Mouse (Mus musculus) heart, embryonic 15.5 days (tissue): Measurements from ENCODE around the gene Tssk4. TPM values are rescaled to one million over a fixed set of nuclear protein-coding genes. Genes with fewer than 3 reads are reported as not detected.

ENCODE experiments used
- ATAC-seq: fragments of 200-750 bp; cut with Nextera tagmentation; replicated peaks from 2 replicates; pipeline ENCODE4 v1.8.0; 2017; ENCODE audit warnings: low read depth, moderate TSS enrichment; ENCODE audit not compliant: insufficient number of reproducible peaks, insufficient read depth, low FRiP score
- H3K27ac ChIP-seq: fragments of 300-500 bp; sonication (generic); 2 replicates; pipeline ENCODE4 v1.5.1; 2015; ENCODE audit warnings: mild to moderate bottlenecking, inconsistent platforms
- H3K27me3 ChIP-seq: fragments of 300-500 bp; sonication (generic); 2 replicates; pipeline ENCODE4 v1.6.1; 2015; ENCODE audit warnings: inconsistent platforms
- H3K36me3 ChIP-seq: fragments of 300-500 bp; sonication (generic); 2 replicates; pipeline ENCODE4 v1.6.1; 2015; ENCODE audit warnings: mild to moderate bottlenecking, inconsistent platforms
- H3K4me1 ChIP-seq: fragments of 300-500 bp; sonication (generic); replicated peaks from 2 replicates; pipeline ENCODE4 v1.6.1; 2015; ENCODE audit warnings: inconsistent platforms
- H3K4me2 ChIP-seq: fragments of 300-500 bp; sonication (generic); 2 replicates; pipeline ENCODE4 v1.6.1; 2015; ENCODE audit warnings: inconsistent platforms, mild to moderate bottlenecking, moderate library complexity
- H3K4me3 ChIP-seq: fragments of 300-500 bp; sonication (generic); 2 replicates; pipeline ENCODE4 v1.5.1; 2015; ENCODE audit warnings: mild to moderate bottlenecking, inconsistent platforms
- H3K9ac ChIP-seq: fragments of 300-500 bp; sonication (generic); 2 replicates; pipeline ENCODE4 v1.6.1; 2015; ENCODE audit warnings: mild to moderate bottlenecking, inconsistent platforms
- H3K9me3 ChIP-seq: fragments of 300-500 bp; sonication (generic); replicated peaks from 2 replicates; pipeline ENCODE4 v1.6.1; 2016; ENCODE audit warnings: inconsistent platforms
- WGBS: fragments of 180-500 bp; shearing (Covaris S2); methylation state at CpG from one replicate; pipeline ENCODE4 v1.1.7; 2015; ENCODE audit warnings: mixed read lengths; 5-methylcytosine and 5-hydroxymethylcytosine counted together
- polyA plus RNA-seq: library from polyadenylated mRNA; unstranded; fragments of >200 nt; fragmentation: Nextera tagmentation; extraction: Ambion mirVana; gene quantifications from 2 replicates; pipeline ENCODE4 v1.2.1, GENCODE M21; 2015

Tssk4 gene
- polyA plus RNA-seq, 1 experiment from 2014 or later: 0.31 TPM

- Histone ChIP-seq H3K36me3 (no peaks in the 10 kb centered on the region), H3K27me3 (no peaks in the 10 kb centered on the region), H3K27ac (no peak overlapping the region), H3K4me3 (peak overlapping the region; percentile 32), H3K4me2 (peak overlapping the region; percentile 56), H3K9me3 (no peaks in the 10 kb centered on the region), H3K4me1 (peaks cover 8% of the 10 kb centered on the region), H3K9ac (peak overlapping the region; percentile 29; the same call in 1 of the 2 replicates)
- no peak for ATAC-seq
- 31% methylated on average over 22 of the region's 22 CpGs for WGBS
These were observed 31.3 kb upstream of the Tssk4 start for GRCm38 (mm10) chr14:55618486-55619195.

GRCm38 (mm10) chr14:55628077-55628827, 21.7 kb upstream of the Tssk4 start:
- WGBS: 85% methylated on average over 27 of the region's 27 CpGs
- no peak overlapping the region for H3K4me2 ChIP-seq
- no peak overlapping the region for H3K27ac ChIP-seq
- H3K9me3 ChIP-seq: no peaks in the 10 kb centered on the region
- H3K9ac ChIP-seq: no peak overlapping the region
- 0 out of 2 replicates have a peak, but pooled peaks cover 4% of the 10 kb centered on the region for H3K4me1 ChIP-seq
- H3K27me3 ChIP-seq: no peaks in the 10 kb centered on the region
- ATAC-seq: no peak
- peaks cover 85% of the 10 kb centered on the region for H3K36me3 ChIP-seq
- no peak overlapping the region for H3K4me3 ChIP-seq

GRCm38 (mm10) chr14:55629312-55629711, 20.7 kb upstream of the Tssk4 start:
- Histone ChIP-seq H3K4me3 (no peak overlapping the region), H3K36me3 (peaks cover 95% of the 10 kb centered on the region), H3K9me3 (no peaks in the 10 kb centered on the region), H3K27me3 (no peaks in the 10 kb centered on the region), H3K9ac (no peak overlapping the region), H3K27ac (no peak overlapping the region), H3K4me2 (no peak overlapping the region), H3K4me1 (peaks cover 9% of the 10 kb centered on the region; the same call in 1 of the 2 replicates)
- no peak for ATAC-seq
- 57% methylated on average over 5 of the region's 5 CpGs for WGBS

- whole genome bisulfite sequencing: 3% methylated on average over 23 of the region's 23 CpGs
These were observed 15.0 kb upstream of the Tssk4 start for GRCm38 (mm10) chr14:55634874-55635522.

GRCm38 (mm10) chr14:55635523-55636007, 14.4 kb upstream of the Tssk4 start, which contains the start of gene Ipo4:
Gene Ipo4, minus strand, starts transcription at chr14:55635957.
- 1% methylated on average over 33 of the region's 33 CpGs for WGBS

More at GRCm38 (mm10) chr14:55634874-55635522, 15.0 kb upstream of the Tssk4 start:
- Histone ChIP-seq H3K36me3 (peaks cover 82% of the 10 kb centered on the region), H3K27ac (peak overlapping the region; percentile 76), H3K4me2 (peak overlapping the region; percentile 97), H3K4me1 (peaks cover 20% of the 10 kb centered on the region), H3K9ac (peak overlapping the region; percentile 73), H3K4me3 (peak overlapping the region; percentile 71), H3K9me3 (no peaks in the 10 kb centered on the region), H3K27me3 (no peaks in the 10 kb centered on the region)
- peak; percentile 36 for ATAC-seq

GRCm38 (mm10) chr14:55637795-55638194, 12.2 kb upstream of the Tssk4 start, which contains the start of gene Gm49378:
Gene Gm49378, minus strand, starts transcription at chr14:55637895.
- H3K9me3 ChIP-seq: no peaks in the 10 kb centered on the region
- H3K36me3 ChIP-seq: peaks cover 68% of the 10 kb centered on the region
- no peak within 1 kb of the TSS for H3K4me2 ChIP-seq
- no peak within 1 kb of the TSS for H3K9ac ChIP-seq
- peaks cover 26% of the 10 kb centered on the region for H3K4me1 ChIP-seq
- H3K27ac ChIP-seq: no peak within 1 kb of the TSS
- no peak for ATAC-seq
- no peak within 1 kb of the TSS for H3K4me3 ChIP-seq
- no peaks in the 10 kb centered on the region for H3K27me3 ChIP-seq
- WGBS: 90% methylated on average over 9 of the region's 9 CpGs

More at GRCm38 (mm10) chr14:55635523-55636007, 14.4 kb upstream of the Tssk4 start, which contains the start of gene Ipo4:
- Histone ChIP-seq H3K9me3 (no peaks in the 10 kb centered on the region), H3K27ac (peak within 1 kb of the TSS; percentile 76), H3K36me3 (peaks cover 81% of the 10 kb centered on the region), H3K4me2 (peak within 1 kb of the TSS; percentile 97), H3K9ac (peak within 1 kb of the TSS; percentile 73), H3K27me3 (no peaks in the 10 kb centered on the region), H3K4me1 (peaks cover 20% of the 10 kb centered on the region), H3K4me3 (peak within 1 kb of the TSS; percentile 71)
- ATAC-seq: peak; percentile 87

GRCm38 (mm10) chr14:55640816-55641215, 9.2 kb upstream of the Tssk4 start:
- Histone ChIP-seq H3K4me1 (peaks cover 26% of the 10 kb centered on the region), H3K4me3 (no peak overlapping the region), H3K9me3 (no peaks in the 10 kb centered on the region), H3K27ac (no peak overlapping the region), H3K27me3 (no peaks in the 10 kb centered on the region), H3K4me2 (no peak overlapping the region), H3K9ac (no peak overlapping the region), H3K36me3 (peaks cover 54% of the 10 kb centered on the region)
- no peak for ATAC-seq
- WGBS: 96% methylated on average over 14 of the region's 14 CpGs

- H3K4me2 ChIP-seq: no peak overlapping the region
- 93% methylated on average over 13 of the region's 13 CpGs for WGBS
- no peak overlapping the region for H3K9ac ChIP-seq
- no peak overlapping the region for H3K4me3 ChIP-seq
- H3K27ac ChIP-seq: no peak overlapping the region
- no peaks in the 10 kb centered on the region for H3K9me3 ChIP-seq
- no peaks in the 10 kb centered on the region for H3K27me3 ChIP-seq
- H3K4me1 ChIP-seq: peaks cover 22% of the 10 kb centered on the region
- no peak for ATAC-seq
- peaks cover 51% of the 10 kb centered on the region for H3K36me3 ChIP-seq
These were observed 8.7 kb upstream of the Tssk4 start for GRCm38 (mm10) chr14:55641291-55641690.

- Histone ChIP-seq H3K4me2 (peak overlapping the region; percentile 78), H3K9me3 (no peaks in the 10 kb centered on the region), H3K4me1 (peaks cover 21% of the 10 kb centered on the region), H3K9ac (peak overlapping the region; percentile 86), H3K27me3 (no peaks in the 10 kb centered on the region), H3K36me3 (peaks cover 37% of the 10 kb centered on the region), H3K4me3 (peak overlapping the region; percentile 93), H3K27ac (peak overlapping the region; percentile 93)
- WGBS: 19% methylated on average over 8 of the region's 8 CpGs
- peak; percentile 27; the same call in 1 of the 2 replicates for ATAC-seq
These were observed 7.3 kb upstream of the Tssk4 start for GRCm38 (mm10) chr14:55642679-55643059.

- H3K36me3 ChIP-seq: peaks cover 31% of the 10 kb centered on the region
- peak; percentile 89 for ATAC-seq
- no peaks in the 10 kb centered on the region for H3K9me3 ChIP-seq
- H3K9ac ChIP-seq: peak within 1 kb of the TSS; percentile 86
- no peaks in the 10 kb centered on the region for H3K27me3 ChIP-seq
- WGBS: under 1% methylated on average over 89 of the region's 89 CpGs
- peak within 1 kb of the TSS; percentile 93 for H3K27ac ChIP-seq
- peak within 1 kb of the TSS; percentile 93 for H3K4me3 ChIP-seq
- peaks cover 21% of the 10 kb centered on the region for H3K4me1 ChIP-seq
- H3K4me2 ChIP-seq: peak within 1 kb of the TSS; percentile 78
These were observed 6.7 kb upstream of the Tssk4 start, which contains the start of gene Tm9sf1 for GRCm38 (mm10) chr14:55643060-55643907. Gene Tm9sf1, minus strand, starts transcription at chr14:55643806.
